Mouse (Mus musculus): ENCODE data around the gene Mdp1. TPM values are rescaled to one million over a fixed set of nuclear protein-coding genes. Genes with fewer than 3 reads are reported as not detected.

The Mdp1 gene
- polyA plus RNA-seq, 1 experiment from 2014 or later: 29.7 TPM

- TF ChIP-seq CTCF (IDR thresholded peaks at IDR 0.05): no peak
- ChIA-PET CTCF (interaction anchor here (0.6 kb wide), 1 partner anchor 19 kb away, joined by 3 read pairs; no protein-coding TSS in a partner anchor), POLR2A (no interaction called here)
- DNase-seq (ENCODE audit: low read depth, low spot score): no peak
- peak; percentile 87 for ATAC-seq
- no peaks in the 10 kb centered on the region for H3K27me3 ChIP-seq
- in situ Hi-C loops (cut with MboI; ENCODE audit: low pct_unique_long_range_greater_than_20kb): no loop called here
Observed at GRCm38 (mm10) chr14:55643060-55643907, 17.0 kb downstream of the Mdp1 start, which contains the start of gene Tm9sf1. Gene Tm9sf1 (minus strand): TSS chr14:55643806.

GRCm38 (mm10) chr14:55642679-55643059 is 17.6 kb downstream of the Mdp1 start:
- in situ Hi-C loops (cut with MboI; ENCODE audit: low pct_unique_long_range_greater_than_20kb): no loop called here
- POLR2A ChIA-PET: interaction anchor here (0.6 kb wide), 1 partner anchor 33 kb away, joined by 5 read pairs; no protein-coding TSS in a partner anchor
- TF ChIP-seq CTCF (IDR thresholded peaks at IDR 0.05): no peak
- no peaks in the 10 kb centered on the region for H3K27me3 ChIP-seq
- DNase-seq (ENCODE audit: low read depth, low spot score): no peak
- no peak for ATAC-seq
- CTCF ChIA-PET: interaction anchor here (0.6 kb wide), 1 partner anchor 18 kb away, joined by 3 read pairs; no protein-coding TSS in a partner anchor

GRCm38 (mm10) chr14:55641291-55641690 is 19.0 kb downstream of the Mdp1 start:
- ChIA-PET CTCF (no interaction called here), POLR2A (no interaction called here)
- H3K27me3 ChIP-seq: no peaks in the 10 kb centered on the region
- TF ChIP-seq CTCF (IDR thresholded peaks at IDR 0.05): no peak
- no peak for ATAC-seq
- in situ Hi-C loops (cut with MboI; ENCODE audit: low pct_unique_long_range_greater_than_20kb): no loop called here
- no peak for DNase-seq (ENCODE audit: low read depth, low spot score)

- CTCF ChIA-PET: no interaction called here
- DNase-seq (ENCODE audit: low read depth, low spot score) (no peak), ATAC-seq (no peak)
- in situ Hi-C loops (cut with MboI; ENCODE audit: low pct_unique_long_range_greater_than_20kb): no loop called here
- TF ChIP-seq CTCF (IDR thresholded peaks at IDR 0.05): no peak
- POLR2A ChIA-PET: interaction anchor here (0.6 kb wide), 1 partner anchor 25 kb away, joined by 5 read pairs; no protein-coding TSS in a partner anchor
- no peaks in the 10 kb centered on the region for H3K27me3 ChIP-seq
Observed at GRCm38 (mm10) chr14:55640816-55641215, 19.5 kb downstream of the Mdp1 start.

- no peak for DNase-seq (ENCODE audit: low read depth, low spot score)
- H3K27me3 ChIP-seq: no peaks in the 10 kb centered on the region
- in situ Hi-C loops (cut with MboI; ENCODE audit: low pct_unique_long_range_greater_than_20kb): no loop called here
- ChIA-PET CTCF (no interaction called here), POLR2A (no interaction called here)
- ATAC-seq: no peak
- TF ChIP-seq CTCF (IDR thresholded peaks at IDR 0.05): no peak
Observed at GRCm38 (mm10) chr14:55637795-55638194, 22.5 kb downstream of the Mdp1 start, which contains the start of gene Gm49378. Gene Gm49378 (minus strand): TSS chr14:55637895.

- ChIA-PET POLR2A (interaction anchor here (0.6 to 0.9 kb wide), 2 partner anchors 24 to 111 kb away, joined by 3 to 4 read pairs; partner anchors contain the start of gene Mdp1), CTCF (interaction anchor here (0.9 kb wide), 1 partner anchor 9 kb away, joined by 3 read pairs; no protein-coding TSS in a partner anchor)
- in situ Hi-C loops (cut with MboI; ENCODE audit: low pct_unique_long_range_greater_than_20kb): no loop called here
- peak; percentile 87 for ATAC-seq
- TF ChIP-seq CTCF (IDR thresholded peaks at IDR 0.05): no peak
- H3K27me3 ChIP-seq: no peaks in the 10 kb centered on the region
- DNase-seq (ENCODE audit: low read depth, low spot score): no peak
Observed at GRCm38 (mm10) chr14:55635523-55636007, 24.7 kb downstream of the Mdp1 start, which contains the start of gene Ipo4. Gene Ipo4 (minus strand): TSS chr14:55635957.

GRCm38 (mm10) chr14:55634874-55635522 is 25.3 kb downstream of the Mdp1 start:
- TF ChIP-seq CTCF (IDR thresholded peaks at IDR 0.05): no peak
- in situ Hi-C loops (cut with MboI; ENCODE audit: low pct_unique_long_range_greater_than_20kb): no loop called here
- ATAC-seq (peak; percentile 27), DNase-seq (ENCODE audit: low read depth, low spot score) (no peak)
- POLR2A ChIA-PET: interaction anchor here (0.6 to 1.3 kb wide), 3 partner anchors 11 to 111 kb away, joined by 3 to 4 read pairs (median 4); partner anchors contain the start of gene Mdp1
- CTCF ChIA-PET: interaction anchor here (0.9 kb wide), 1 partner anchor 9 kb away, joined by 3 read pairs; no protein-coding TSS in a partner anchor
- no peaks in the 10 kb centered on the region for H3K27me3 ChIP-seq

- ChIA-PET POLR2A (no interaction called here), CTCF (interaction anchor here (1.0 kb wide), 1 partner anchor 8 kb away, joined by 3 read pairs; no protein-coding TSS in a partner anchor)
- TF ChIP-seq CTCF (IDR thresholded peaks at IDR 0.05): no peak
- no peaks in the 10 kb centered on the region for H3K27me3 ChIP-seq
- in situ Hi-C loops (cut with MboI; ENCODE audit: low pct_unique_long_range_greater_than_20kb): no loop called here
- ATAC-seq (no peak), DNase-seq (ENCODE audit: low read depth, low spot score) (no peak)
Observed at GRCm38 (mm10) chr14:55629312-55629711, 31.0 kb downstream of the Mdp1 start.

GRCm38 (mm10) chr14:55628077-55628827 is 32.1 kb downstream of the Mdp1 start:
- no peak for ATAC-seq
- H3K27me3 ChIP-seq: no peaks in the 10 kb centered on the region
- ChIA-PET POLR2A (no interaction called here), CTCF (interaction anchor here (1.1 kb wide), 1 partner anchor 38 kb away, joined by 3 read pairs; the partner anchor contains the start of gene Psme2)
- in situ Hi-C loops (cut with MboI; ENCODE audit: low pct_unique_long_range_greater_than_20kb): no loop called here
- no peak for DNase-seq (ENCODE audit: low read depth, low spot score)
- no peak for TF ChIP-seq CTCF (IDR thresholded peaks at IDR 0.05)
